Mouse (Mus musculus): ENCODE results near the gene Dync1h1.

- TF ChIP-seq CTCF (IDR thresholded peaks at IDR 0.05; ENCODE audit: insufficient read depth, low read depth, low read length) (no peak), POLR2A (IDR thresholded peaks at IDR 0.05; ENCODE audit: insufficient read depth, low read depth, low read length) (no peak)
Measured at GRCm38 (mm10) chr12:110698523-110699170, 97.4 kb downstream of the Dync1h1 start.
